Mouse (Mus musculus) CD8-positive naive resting alpha-beta T cell, adult 2 months (primary cell): ENCODE data around the gene Fam118b.
A peak's percentile ranks its signal among the peaks of the same experiment; 100 is the strongest.

Source experiments
- DNase-seq, 2 experiments: peaks; one replicate each; pipeline ENCODE4 v3.0.0; 2022; ENCODE audit warnings: low read depth in 2 of 2, low spot score in 2 of 2

Gene Fam118b

GRCm38 (mm10) chr9:35264509-35264908 is 3.1 kb downstream of the Fam118b start:
- DNase-seq, result no peak

- no peak for DNase-seq
These were observed 4.2 kb downstream of the Fam118b start for GRCm38 (mm10) chr9:35263431-35263830.

GRCm38 (mm10) chr9:35262418-35262817 is 5.2 kb downstream of the Fam118b start:
- no peak for DNase-seq

- no peak for DNase-seq
These were observed 10.2 kb downstream of the Fam118b start for GRCm38 (mm10) chr9:35257365-35257764.

GRCm38 (mm10) chr9:35249476-35249875 is 18.1 kb downstream of the Fam118b start:
- no peak for DNase-seq

- no peak for DNase-seq
These were observed 20.2 kb downstream of the Fam118b start for GRCm38 (mm10) chr9:35247405-35247804.

DNA sequence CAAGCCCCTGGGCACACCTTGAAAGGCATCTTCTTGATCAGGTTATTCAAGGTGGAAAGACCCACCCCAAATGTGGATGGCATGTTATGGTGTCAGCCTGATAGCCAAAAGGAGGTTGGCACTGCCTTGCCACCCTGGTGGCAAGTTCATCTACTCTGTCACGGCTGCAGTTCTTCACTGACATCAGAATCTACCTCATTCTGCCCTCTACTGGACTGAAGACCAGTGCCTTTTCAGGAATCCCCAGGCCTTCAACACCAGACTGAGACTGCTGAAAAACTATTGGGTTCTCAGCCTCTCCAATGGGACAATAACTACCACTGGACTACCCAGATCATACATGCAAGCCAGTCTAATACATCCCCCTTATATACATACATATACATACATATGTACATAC is 27.9 kb downstream of the Fam118b start:
- no peak for DNase-seq

DNA sequence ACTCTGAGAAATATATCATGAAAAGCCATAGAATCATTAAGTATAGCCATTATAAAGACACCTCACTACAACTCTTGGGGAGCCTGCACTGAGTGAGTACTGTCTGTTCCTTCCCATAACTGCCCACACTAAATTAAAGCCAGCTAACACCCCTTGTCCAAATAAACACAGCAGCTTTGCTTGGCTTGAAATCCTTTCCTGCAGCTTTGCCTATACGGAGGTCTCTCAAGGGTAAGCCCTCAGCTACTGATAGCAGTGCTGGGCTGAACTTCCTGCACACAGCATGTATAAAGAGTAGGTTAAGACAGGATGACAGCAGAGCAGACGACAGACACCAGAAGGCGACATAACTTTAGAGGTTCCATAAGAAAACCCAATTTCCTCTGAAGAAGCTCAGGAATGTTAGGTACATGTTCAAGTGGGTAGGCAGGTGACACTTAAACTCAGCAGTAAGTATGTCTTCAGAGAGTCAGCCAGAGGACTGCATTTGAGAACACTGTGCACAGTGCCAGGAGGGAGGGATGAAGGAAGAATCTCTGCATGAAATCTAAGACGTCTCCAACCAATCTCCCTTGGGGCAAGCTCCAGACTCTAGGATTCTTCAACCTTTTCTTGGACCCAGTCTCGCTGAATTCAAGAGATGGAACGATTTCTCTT is 28.6 kb downstream of the Fam118b start:
- no peak for DNase-seq

DNA sequence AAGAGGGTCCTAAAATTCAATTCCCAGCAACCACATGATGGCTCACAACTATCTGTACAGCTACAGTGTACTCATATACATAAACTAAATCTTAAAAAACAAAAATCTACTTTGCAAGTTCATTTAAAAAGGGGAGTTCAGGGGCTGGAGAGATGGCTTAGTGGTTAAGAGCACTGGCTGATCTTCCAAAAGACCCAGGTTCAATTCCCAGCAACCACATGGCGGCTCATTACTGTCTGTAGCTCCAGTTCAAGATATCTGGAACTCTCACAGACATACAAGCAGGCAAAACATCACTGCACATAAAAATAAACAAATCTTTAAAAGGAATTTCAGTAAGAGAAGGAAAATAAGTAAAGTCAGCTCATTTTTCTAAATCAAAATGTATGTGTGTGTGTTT is 29.2 kb downstream of the Fam118b start:
- DNase-seq, result no peak

- DNase-seq, result no peak
These were observed 31.6 kb downstream of the Fam118b start for GRCm38 (mm10) chr9:35235996-35236395.

- DNase-seq, result no peak
These were observed 38.9 kb downstream of the Fam118b start for GRCm38 (mm10) chr9:35228671-35229070.

DNA sequence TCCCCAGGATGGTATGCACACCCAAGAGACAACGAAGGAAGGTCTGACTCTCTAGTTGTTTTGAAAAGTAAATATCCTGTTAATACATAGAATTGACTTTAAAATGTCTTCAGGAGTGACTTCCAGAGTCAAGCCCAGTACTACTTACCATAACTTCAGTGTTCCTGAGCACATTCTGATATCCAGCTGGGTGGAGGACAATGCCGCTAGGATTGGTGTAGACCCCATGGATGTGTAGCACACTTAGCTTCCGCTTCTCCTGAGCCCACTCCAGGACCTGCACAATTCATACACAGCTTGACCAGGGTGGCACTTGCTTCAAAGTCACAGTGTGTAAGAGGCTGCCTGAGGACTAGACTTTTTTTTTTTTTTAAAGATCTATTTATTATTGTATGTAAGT is 44.1 kb downstream of the Fam118b start:
- no peak for DNase-seq

GRCm38 (mm10) chr9:35217963-35218362 is 49.6 kb downstream of the Fam118b start:
- DNase-seq, result no peak

DNA sequence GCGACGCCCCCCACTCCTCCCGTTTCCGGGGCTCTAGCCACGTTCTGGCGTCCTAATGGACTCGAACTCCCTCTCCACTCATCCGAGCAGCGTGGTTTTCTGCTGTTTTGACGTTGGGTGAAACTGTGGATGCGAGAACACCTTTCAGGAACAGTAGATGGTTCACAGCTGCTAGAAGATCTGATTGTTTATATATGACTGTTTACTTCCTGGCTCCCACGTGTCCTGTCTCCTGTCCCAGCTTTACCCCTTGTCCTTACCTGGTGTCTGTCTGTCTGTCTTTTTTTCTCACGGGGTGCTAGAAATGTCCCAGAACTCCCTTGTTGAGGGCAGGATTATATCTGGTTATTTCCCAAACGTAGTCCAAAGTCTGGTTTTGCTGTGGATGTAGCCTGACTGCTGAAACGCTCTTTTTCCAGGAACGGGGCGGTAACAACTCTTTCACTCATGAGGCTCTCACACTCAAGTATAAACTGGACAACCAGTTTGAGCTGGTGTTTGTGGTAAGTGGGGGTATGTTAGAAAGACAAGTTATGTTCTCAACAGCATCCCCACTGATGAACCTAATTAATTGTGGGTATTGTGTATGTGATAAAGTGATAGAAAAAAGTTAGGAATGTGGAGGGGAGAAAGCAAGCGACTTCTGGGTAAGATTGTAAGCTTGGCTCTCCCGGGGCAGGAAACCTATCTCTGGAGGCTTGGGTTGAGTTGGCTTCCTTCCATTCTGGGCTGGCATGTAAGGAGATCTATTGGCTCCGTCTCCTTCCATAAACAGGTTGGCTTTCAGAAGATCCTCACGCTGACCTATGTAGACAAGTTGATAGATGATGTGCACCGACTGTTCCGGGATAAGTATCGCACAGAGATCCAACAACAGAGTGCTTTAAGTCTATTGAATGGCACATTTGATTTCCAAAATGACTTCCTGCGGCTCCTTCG is 55.8 kb downstream of the Fam118b start:
- no peak for DNase-seq

- DNase-seq, result peak; percentile 99
These were observed 56.8 kb downstream of the Fam118b start, which contains the start of gene Foxred1 for GRCm38 (mm10) chr9:35210542-35211474. Foxred1 (minus strand) TSS chr9:35211055.

- no peak for DNase-seq
These were observed 63.2 kb downstream of the Fam118b start for GRCm38 (mm10) chr9:35204421-35204820.

DNA sequence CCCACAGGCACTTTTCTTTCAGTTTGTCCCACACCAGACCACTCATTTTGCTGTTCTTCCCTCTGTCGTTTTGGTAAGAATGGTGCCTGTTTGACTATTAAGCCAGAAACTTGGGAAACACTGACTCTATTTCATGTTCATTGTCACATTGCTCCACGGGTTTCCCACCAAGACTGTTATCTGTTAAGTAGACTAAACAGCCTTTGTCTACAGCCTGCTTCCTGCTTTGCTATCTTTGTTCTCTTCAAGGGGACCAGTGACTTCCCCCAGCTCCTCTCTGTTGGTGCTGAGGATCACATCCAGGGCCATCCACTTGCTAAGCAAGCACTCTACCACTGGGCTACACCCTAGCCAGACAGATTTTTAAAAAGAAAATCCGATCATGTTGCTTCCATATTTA is 64.1 kb downstream of the Fam118b start:
- DNase-seq, result no peak

DNA sequence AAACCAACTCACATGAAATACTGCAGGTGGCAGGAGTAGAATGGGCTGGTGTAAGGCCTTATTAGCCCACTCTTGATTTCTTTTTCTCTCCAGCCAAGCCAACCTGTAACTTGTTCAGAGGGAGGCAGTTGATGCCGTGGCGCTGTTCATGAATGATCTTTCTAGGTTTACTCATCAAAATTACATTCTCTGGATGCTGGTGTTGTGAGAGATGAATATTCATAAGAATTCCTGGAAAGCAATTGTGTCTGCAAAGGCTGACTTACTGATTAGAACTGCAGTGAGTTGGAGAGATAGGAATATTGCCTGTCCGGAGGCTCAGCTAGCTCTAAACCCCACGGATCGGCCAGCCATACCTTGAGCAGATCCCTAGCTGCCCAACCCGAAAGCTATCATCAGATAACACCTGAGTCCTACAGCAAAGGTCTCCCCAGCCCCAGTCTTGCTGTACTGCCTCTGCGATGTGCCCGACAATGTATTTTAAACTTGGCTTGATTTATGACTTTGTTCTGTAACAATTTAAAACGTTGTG is 67.0 kb downstream of the Fam118b start:
- no peak for DNase-seq

DNA sequence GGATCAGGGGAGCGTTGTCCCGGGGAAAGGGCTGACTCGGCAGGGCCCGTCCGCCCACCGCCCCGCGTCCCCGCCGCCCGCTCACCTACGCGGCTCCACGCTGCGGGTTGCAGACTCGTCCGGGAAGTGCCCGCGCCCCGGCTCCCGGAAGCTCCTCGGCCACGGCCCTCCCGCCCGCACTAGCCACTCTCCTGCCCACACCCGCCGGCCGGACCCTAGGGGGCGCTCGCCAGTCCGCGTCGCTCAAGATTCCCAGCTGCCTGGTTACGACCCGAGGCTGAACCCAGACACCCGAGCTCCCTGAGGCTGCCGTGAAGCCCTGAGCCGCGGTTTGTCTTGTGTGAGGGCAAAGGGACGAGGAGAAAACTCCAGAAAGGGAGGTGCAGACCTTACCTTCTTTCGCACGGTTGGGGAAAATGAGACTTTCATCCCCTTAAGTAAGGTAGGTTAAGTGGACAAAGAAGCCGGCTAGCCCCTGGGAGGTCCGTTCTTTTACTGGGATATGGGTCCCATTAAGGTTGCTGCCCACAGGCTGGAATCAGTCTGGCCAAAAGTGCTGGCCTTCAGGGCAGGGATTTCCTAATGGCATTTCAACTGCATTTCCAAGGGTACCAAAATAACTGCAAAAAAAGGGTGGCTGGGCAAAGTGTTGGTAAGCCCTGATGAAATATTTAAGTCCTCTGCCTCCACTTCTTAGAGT is 67.7 kb downstream of the Fam118b start, which contains the start of the genes Srpr and Tirap:
Gene Srpr (plus strand): TSS at position 404 of the 700 bp plus-strand sequence.
Gene Tirap (minus strand): TSS at position 520 of the 700 bp plus-strand sequence.
- DNase-seq, result peak; percentile 77
